Mouse (Mus musculus): ENCODE measurements around the gene Usp35.

GRCm38 (mm10) chr7:97349438-97349837 is 17.6 kb upstream of the Usp35 start:
- no peak for TF ChIP-seq POLR2A (IDR thresholded peaks at IDR 0.05; ENCODE audit: insufficient read depth, low read depth, low read length)
- no peak for TF ChIP-seq CTCF (IDR thresholded peaks at IDR 0.05; ENCODE audit: insufficient read depth, low read depth, low read length)
